Mouse (Mus musculus) ovary, postnatal 10 days (tissue): ENCODE data around the gene Ano10.
A peak's percentile ranks its signal among the peaks of the same experiment; 100 is the strongest.

ENCODE experiments used
- DNase-seq: peaks from one replicate; pipeline ENCODE4 v3.0.0; 2022; ENCODE audit warnings: low spot score

Ano10 gene

DNA sequence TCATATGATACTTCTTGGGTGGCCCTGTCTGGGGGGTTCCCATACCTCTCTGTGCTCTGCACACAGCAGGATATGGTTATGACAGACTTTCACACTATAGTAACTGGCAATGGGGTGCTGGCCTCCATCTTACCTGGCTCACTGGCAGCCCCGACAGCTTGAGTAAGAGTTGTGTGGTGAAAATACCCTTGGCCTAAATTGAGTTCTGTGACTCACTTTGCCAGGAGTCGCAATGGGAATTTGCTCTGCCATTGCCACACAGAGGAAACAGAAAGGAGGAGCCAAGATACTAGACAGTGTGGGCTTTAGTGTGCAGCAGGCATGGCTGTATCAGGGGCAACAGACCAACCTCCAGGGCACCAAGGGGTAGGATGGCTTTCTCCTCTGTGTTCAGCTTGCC, 4.0 kb downstream of the Ano10 start:
- no peak for DNase-seq

- DNase-seq: no peak
Measured at GRCm38 (mm10) chr9:122288416-122288815, 5.8 kb downstream of the Ano10 start.

DNA sequence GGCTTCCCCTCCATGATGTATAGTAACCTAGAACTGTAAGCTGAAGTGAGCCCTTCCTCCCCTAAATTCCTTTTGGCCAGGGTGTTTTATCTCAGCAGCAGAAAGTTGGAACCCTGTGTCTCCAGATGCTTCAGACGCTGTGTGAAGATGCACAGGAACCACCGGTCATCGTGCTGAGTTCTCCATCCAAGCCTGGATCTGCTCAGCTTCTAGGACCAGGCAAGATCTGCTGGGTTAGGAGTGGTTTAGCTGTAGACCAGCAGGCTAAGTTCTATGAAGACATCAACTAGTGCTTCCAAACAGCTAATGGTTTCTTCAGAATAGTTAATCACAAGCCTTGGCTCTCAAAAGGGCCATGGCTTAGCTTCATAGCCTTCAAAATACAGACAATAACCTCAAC, 6.7 kb downstream of the Ano10 start:
- DNase-seq: no peak

DNA sequence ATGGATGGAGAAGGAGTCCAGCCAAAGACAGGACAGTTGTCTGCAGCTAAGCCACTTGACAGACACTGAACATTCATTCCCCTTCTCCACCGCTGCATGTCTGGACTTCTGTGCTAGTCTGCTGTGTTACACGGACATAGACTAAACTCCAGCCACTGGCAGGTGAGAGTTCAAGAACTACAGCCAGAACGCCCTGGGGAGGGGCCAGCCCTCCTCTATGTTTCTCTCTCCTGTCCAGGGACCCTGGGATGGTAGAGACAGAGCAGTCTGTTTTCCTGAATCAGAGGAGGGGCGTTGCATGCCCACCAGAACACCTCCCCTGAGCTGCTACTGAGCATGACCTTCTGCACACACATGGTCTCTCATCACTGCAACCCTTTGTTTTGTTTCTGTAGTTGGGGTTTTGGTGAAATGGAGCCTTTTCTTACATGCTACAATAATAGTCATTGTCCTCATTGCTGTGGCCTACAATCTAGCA, 8.4 kb downstream of the Ano10 start:
- no peak for DNase-seq

DNA sequence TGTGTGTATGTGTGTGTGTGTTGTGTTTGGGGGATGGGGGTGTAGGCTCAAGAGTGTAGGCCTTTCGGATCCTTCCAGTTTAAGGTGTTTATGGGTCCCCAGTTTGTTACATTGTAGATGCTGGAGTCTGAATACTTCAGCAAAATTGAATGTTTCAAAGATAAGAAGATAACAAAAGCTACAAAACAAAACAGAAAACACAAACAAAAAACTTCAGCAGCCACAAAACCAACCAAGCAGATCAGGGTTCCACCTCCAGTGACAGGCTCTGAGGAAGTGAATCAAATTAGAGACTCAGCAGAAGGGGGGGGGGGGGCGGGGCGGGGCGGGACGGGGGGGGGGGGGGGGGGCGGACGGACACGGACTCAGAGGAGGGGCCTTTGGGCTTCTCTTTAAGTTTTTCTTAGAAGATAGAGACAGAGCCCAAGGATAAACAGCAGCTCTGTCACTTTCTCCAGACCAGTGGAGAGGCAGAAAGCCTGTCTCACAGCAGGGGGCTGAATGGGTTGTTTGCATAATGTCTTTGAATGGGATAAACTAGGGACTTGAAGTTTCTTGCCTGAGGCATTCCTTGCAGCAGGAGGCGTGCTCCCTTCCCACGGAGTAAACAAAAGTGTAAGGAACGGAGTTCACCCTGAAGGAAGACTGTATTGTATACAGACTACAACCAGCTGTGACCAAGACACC, 8.9 kb downstream of the Ano10 start:
- DNase-seq: no peak

GRCm38 (mm10) chr9:122284696-122285095, 9.5 kb downstream of the Ano10 start:
- no peak for DNase-seq

DNA sequence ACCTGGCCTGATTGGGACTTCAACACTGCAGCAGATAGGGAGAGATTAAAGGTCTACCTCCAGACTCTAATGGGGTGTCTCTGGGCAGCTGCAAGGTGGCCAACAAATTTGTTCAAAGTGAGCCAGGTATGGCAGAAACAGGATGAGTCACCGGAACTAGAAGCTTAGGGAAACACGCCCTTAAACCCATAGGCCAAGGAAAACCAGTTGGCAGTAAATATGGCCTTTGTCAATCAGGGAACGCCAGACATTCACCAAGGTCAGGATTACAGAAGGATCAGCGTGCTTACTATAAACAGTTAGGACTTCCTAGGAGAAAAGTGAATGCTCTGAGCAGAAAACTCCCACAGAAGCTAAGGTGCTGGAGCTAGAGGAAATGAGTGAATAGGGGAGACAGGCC, 13.2 kb downstream of the Ano10 start:
- no peak for DNase-seq

DNA sequence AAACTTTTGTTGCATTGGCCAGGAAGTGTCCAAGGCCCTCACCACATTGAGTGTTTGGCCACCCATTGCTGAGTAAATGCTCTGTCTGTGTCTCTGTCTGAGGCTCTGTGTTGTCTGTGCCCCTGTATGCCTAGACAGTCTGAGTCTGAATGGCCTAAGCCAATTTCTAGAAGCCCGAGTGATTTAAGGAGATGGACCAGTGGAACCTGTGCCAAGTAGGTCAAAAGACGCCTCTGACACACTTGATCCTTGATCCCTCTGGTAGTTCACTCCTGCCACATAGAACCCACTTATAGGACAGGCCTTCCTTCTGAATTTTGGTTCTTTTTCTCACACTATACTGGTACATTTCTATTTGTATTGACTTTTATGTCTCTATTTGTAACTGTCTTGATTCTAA, 17.6 kb downstream of the Ano10 start:
- no peak for DNase-seq

DNA sequence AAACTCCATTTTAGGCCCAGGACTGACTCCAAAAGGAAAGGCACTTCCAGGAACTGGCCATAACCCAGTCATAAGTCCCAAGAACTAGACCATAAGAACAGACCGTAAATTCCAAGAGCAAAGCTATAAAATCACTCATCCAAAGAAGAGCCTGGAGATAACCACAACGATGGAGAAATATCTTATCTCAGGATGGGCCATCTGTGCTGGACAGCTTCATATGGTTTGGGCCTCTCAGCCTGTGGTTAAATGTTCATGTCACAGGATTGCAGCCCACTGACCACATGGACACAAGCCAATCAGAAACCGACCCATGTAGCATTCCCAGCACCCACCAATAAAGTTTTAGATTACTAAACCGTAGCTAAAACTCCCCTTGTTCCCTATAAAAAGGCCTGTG, 18.1 kb downstream of the Ano10 start:
- no peak for DNase-seq

DNA sequence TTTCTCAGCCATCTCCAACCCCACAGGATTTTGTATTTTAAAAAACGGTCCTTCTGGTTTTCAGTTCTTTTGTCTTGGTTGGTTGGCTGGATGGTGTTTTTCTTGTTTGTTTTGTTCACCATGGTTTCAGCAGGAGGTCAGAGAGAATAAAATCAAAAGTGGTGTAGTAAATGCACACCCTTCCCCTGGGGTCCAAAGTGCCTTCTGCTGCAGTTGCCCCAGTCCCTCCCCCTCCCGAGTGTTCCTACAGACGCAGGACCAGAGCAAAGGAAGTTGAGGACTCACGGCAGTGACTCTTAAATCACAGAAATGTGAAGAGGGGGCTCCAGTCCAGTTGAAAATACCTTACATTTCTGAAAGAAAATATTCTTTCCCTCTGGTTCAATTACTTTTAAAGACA, 19.9 kb downstream of the Ano10 start:
- DNase-seq: no peak

DNA sequence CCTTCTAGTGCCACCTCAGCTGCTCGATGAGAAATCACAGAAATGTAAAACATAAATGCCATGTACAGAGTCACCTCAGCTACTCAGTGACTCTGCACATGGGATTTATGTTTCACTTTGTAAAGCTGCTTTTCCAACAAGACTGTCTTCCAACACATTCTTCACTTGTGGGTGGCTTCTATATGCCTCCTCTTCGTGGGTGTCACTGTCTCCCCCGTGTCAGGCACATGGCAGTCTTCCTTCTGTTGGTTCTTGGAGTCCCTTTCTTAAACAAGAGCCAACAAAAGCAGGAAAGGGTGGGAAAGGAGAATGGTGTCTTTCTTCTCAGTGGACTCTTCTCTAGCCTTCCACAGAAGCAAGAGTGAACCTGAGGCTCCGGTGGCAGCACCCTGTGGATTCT, 20.3 kb downstream of the Ano10 start:
- DNase-seq: no peak

GRCm38 (mm10) chr9:122271866-122272265, 22.4 kb downstream of the Ano10 start:
- DNase-seq: no peak

GRCm38 (mm10) chr9:122271318-122271717, 22.9 kb downstream of the Ano10 start:
- no peak for DNase-seq

DNA sequence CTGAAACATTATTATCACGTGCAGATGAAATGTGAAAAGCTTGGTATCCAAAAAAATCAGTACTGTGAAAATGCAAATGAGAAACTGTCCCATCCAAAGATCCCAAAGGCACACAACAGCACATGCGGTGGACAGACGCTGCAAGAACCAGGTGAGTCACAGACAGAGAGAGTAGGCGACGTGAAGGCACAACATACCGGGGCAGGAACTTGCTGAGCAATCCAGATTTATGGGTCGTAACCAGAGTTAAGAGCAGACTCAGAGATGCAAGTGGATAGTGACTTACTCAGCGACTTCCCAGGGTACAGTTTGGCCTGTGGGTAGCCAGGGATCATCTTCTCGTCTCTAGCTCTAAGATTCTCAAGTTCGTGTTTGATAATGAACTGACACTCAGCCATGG, 23.3 kb downstream of the Ano10 start:
- DNase-seq: no peak

DNA sequence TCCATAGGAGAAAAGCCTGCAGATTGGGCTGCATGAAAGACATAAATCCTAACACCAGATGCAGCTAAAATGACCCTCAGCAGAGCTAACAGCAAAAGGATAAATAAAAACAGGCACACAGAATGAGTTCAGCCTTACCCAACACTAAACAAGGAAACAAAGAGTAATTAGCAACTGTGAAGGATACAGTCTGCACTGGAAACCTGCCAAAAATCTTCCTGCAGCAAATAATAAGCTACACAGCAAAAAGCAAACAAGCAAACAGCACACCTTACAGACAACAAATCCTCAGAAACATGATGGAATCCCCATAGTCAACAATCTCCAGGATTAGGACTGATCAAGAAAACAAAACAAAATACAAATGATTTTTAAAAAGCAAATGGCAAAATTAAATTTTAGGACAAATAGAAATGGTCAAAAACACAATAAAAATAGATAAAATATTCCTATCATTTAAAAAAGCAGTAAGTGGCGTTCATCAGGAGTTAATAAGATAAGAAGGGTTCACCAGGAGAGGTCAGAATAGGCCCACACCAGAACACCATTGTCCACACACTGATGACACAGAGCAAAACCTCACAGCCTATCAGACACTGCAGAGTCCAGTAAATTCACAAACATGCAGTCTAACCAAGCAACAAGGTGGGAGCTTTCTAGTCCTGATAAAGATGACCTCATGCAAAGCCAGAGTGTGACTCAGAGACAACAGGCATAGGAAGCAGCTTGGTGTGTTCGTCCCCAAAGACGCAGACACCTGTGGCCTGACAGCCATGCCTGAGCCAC, 24.8 kb downstream of the Ano10 start:
- DNase-seq: no peak

DNA sequence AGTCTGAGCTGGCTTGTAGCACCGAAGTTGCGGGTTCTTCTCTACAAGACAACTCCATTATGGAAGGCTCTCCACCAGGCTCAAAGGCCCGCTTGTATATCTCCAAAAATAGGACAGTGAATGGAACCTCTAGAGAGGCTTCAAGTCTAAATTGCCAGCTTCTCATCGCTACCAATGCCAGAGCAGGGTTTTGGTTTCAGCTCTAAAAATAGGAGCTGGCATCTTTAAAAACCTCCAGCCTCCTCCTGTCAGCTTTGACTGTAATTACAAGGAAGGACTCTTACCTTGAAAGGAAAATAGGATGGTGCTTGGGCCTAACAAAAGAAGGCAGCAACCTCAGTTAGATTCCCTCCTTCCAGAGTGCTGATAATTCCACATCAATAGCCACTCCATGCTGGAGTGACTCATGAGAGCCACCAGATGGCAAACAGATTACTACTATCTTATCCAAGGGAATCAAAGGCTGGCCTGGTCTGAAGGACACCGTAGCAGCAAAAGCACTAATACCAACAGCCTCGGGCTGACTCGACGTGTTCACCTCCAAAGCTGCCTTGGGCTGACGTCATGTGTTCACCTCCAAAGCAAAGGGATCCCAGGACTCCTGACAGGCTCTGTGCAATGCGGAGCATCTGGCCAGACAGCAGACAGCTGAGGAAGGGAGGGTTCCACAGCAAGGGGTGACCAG, 28.6 kb downstream of the Ano10 start:
- no peak for DNase-seq

GRCm38 (mm10) chr9:122263140-122263539, 31.1 kb downstream of the Ano10 start:
- no peak for DNase-seq

- DNase-seq: no peak
Measured at GRCm38 (mm10) chr9:122254386-122254785, 39.8 kb downstream of the Ano10 start.

DNA sequence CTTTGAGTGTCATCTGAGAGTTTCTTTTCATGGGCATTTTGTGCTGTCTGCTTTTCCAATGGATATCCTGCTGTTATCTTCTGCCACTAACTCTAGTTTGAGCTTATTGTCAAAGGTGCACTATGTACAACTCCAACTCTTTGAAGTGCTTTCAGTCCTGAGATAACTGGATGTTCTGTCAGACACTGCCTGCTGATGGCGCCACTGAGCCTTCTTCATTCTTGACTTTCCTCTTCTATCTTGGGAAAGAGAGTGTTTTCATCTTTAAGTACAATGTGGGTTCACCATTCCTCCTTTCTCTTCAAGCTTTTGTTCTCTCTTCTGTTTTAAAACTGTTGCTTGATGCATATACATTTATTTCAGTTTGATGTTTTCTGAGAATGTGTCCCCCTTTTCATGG, 42.1 kb downstream of the Ano10 start:
- no peak for DNase-seq

- DNase-seq: no peak
Measured at GRCm38 (mm10) chr9:122248168-122248567, 46.1 kb downstream of the Ano10 start.

DNA sequence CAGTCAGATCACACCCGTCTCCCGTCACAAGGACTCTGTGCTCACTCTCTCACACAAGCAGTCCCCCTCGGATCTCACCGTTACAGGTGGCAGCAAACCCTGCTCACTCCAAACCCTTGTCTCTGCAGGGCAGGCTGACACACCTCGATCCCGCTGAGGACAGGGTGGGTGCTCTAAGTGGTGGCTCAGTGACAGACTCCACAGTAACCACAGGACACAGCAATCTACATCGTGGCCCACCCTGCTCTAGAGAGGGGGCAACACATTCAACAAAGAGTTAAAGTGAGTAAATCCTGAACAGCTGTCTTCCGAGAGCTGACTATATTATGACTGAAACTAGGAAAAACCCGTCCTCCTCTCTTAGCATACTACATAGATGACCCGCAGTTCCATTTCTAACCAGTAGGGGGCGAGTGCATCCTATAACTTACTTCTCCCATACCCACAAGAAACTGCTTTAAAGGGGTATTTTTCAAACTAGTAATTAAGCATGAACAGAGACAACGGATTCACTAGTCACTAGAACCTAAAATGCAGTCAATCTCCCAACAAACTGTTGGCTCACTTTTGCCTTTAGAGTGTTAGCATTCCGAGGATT, 46.7 kb downstream of the Ano10 start:
- DNase-seq: peak; percentile 24

DNA sequence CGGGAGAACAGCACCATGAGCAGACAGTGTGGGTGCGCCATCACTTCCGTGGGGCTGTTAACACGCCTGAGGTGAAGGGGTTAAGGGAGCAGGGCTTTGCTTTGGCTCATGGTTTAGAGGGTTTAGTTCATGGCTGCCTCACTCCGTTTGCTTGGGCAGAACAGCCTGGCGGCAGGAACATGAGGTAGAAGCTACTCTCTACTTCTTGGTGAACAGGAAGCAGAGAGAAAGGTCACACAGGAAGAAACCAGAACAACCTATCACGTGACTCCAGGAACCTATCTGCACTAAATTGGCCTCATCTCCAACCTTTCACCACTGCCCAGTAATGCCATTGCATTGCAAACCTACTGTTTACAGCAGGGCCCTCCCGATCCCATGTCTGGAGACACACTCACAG, 48.3 kb downstream of the Ano10 start:
- DNase-seq: no peak

DNA sequence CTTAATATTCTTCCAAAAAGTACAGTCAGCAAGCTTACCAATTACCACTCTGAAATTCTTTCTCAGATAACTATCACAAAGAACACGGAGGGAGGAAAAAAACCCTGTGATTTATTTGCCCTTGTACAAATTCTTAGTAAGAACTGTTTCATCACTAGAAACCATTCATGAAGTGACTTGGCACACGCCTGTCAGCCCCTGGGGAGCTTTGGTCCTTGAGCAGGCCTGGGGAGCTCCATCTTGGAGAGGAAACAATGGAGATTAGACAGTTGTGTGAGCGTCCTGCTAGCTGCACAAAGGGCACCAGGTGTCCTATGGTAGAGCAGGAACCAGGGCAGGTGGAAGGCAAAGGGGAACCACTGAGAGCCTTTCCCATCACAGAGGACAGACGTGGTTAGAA, 48.8 kb downstream of the Ano10 start:
- DNase-seq: no peak
